Mouse (Mus musculus): ENCODE data around the gene Aqp9. TPM values are rescaled to one million over a fixed set of nuclear protein-coding genes. Genes with fewer than 3 reads are reported as not detected.

Gene Aqp9
- polyA plus RNA-seq, 1 experiment from 2014 or later: 0.21 TPM

DNA sequence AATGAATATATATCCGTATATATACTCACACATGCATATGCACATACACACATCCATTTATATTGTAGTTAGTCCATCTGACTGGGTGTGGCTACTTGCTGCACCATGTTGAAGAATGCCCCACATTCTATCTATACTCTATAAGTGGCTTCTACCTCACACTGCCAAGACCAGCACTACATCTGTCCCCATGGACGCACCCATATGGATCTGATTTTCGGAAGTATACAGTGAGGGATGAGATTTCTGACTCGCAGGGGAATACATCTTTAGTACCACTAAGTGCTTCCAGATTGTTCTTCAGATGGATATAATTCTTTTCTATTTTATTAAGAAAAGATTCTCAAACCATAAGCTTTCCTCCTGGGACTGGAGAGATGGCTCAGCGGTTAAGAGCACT lies 65.0 kb downstream of the Aqp9 start:
- no peak for TF ChIP-seq CTCF (IDR thresholded peaks at IDR 0.05; ENCODE audit: low read depth)
- whole genome bisulfite sequencing: 91% methylated on average over 5 of the region's 5 CpGs
- no peak overlapping the region for H3K4me3 ChIP-seq (ENCODE audit: low read depth, low read length)
- H3K4me2 ChIP-seq (replicated peaks; ENCODE audit: low read depth): no peak overlapping the region
- H3K9ac ChIP-seq (ENCODE audit: low read depth, low read length): no peak overlapping the region
- H3K27ac ChIP-seq (ENCODE audit: low read depth, low read length): no peak overlapping the region
- ATAC-seq: no peak
- no peaks in the 10 kb centered on the region for H3K36me3 ChIP-seq (ENCODE audit: control insufficient read depth, insufficient read depth)
- no peaks in the 10 kb centered on the region for H3K27me3 ChIP-seq (replicated peaks; ENCODE audit: control insufficient read depth, insufficient read depth, low read length)
- H3K4me1 ChIP-seq (replicated peaks; ENCODE audit: control insufficient read depth, insufficient read depth, low read length): no peaks in the 10 kb centered on the region
- H3K9me3 ChIP-seq (ENCODE audit: control insufficient read depth): no peaks in the 10 kb centered on the region

DNA sequence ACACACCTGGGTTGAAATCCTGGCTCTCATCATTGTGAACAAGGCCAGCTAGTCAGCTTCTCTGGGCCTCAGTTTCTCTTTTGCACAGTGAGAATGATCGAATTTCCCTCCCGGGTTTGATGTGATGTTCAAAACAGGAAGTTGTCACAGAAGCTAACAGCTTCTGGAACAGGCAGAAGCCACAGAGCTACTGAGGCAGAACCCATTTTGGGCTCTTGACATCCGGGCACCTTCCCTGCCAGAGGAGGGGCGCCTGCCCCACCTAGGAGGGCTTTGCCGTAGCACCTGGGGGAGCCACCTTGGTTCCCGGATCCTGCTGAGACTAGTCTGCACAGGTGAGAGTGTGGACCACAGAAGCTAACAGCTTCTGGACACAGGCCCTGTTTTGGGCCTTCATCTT lies 74.4 kb downstream of the Aqp9 start:
- no peak overlapping the region for H3K4me3 ChIP-seq (ENCODE audit: low read depth, low read length)
- no peaks in the 10 kb centered on the region for H3K4me1 ChIP-seq (replicated peaks; ENCODE audit: control insufficient read depth, insufficient read depth, low read length)
- H3K36me3 ChIP-seq (ENCODE audit: control insufficient read depth, insufficient read depth): no peaks in the 10 kb centered on the region
- TF ChIP-seq CTCF (IDR thresholded peaks at IDR 0.05; ENCODE audit: low read depth): no peak
- no peaks in the 10 kb centered on the region for H3K9me3 ChIP-seq (ENCODE audit: control insufficient read depth)
- H3K9ac ChIP-seq (ENCODE audit: low read depth, low read length): no peak overlapping the region
- H3K27ac ChIP-seq (ENCODE audit: low read depth, low read length): no peak overlapping the region
- no peaks in the 10 kb centered on the region for H3K27me3 ChIP-seq (replicated peaks; ENCODE audit: control insufficient read depth, insufficient read depth, low read length)
- WGBS: 85% methylated on average over 6 of the region's 6 CpGs
- ATAC-seq: no peak
- H3K4me2 ChIP-seq (replicated peaks; ENCODE audit: low read depth): no peak overlapping the region

DNA sequence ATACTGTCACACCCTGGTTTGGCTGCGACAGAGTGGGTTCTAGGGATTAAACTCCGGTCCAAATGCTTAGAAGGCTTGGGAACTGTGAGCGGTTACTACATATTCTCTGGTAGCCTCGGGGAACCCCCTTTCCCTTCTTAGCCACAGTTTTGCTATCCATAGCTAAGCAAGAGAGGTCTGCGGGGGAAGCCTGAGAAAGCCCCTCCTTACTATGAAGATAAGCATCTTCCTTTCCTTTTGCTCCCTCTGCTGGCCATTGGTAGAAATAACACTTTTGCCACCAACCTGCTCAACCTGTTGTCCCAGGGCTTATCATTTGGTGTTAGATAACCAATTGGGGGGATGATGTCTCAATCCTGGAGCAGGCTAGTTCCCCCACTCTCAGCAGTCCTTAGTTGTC lies 76.4 kb downstream of the Aqp9 start:
- no peaks in the 10 kb centered on the region for H3K27me3 ChIP-seq (replicated peaks; ENCODE audit: control insufficient read depth, insufficient read depth, low read length)
- no peak overlapping the region for H3K4me2 ChIP-seq (replicated peaks; ENCODE audit: low read depth)
- H3K4me1 ChIP-seq (replicated peaks; ENCODE audit: control insufficient read depth, insufficient read depth, low read length): no peaks in the 10 kb centered on the region
- no peak overlapping the region for H3K4me3 ChIP-seq (ENCODE audit: low read depth, low read length)
- TF ChIP-seq CTCF (IDR thresholded peaks at IDR 0.05; ENCODE audit: low read depth): peak; percentile 80
- 65% methylated on average over 5 of the region's 5 CpGs for WGBS
- H3K27ac ChIP-seq (ENCODE audit: low read depth, low read length): no peak overlapping the region
- no peak overlapping the region for H3K9ac ChIP-seq (ENCODE audit: low read depth, low read length)
- H3K9me3 ChIP-seq (ENCODE audit: control insufficient read depth): no peaks in the 10 kb centered on the region
- no peak for ATAC-seq
- H3K36me3 ChIP-seq (ENCODE audit: control insufficient read depth, insufficient read depth): no peaks in the 10 kb centered on the region

DNA sequence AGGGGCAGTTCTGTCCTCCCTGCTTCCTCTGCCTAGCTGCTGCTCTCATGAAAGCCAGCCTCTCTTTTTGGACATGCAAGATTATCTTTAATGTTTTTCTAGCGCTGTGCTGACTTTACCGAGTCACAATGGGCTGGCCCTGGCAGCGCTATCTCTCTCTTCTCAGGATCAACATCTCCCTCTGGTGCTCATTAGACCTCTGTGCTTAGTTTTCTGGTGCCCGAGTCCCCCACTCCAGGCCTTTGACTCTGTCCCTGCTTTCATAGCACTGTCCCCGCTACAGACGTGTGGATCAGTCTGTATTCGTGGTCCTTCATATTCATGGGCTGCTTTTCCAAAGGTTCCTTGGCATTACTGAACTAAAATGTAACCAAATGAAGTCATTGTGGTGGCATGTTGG lies 89.3 kb downstream of the Aqp9 start:
- peak; percentile 50 for TF ChIP-seq CTCF (IDR thresholded peaks at IDR 0.05; ENCODE audit: low read depth)
- Histone ChIP-seq H3K4me2 (replicated peaks; ENCODE audit: low read depth) (no peak overlapping the region), H3K4me3 (ENCODE audit: low read depth, low read length) (no peak overlapping the region), H3K9ac (ENCODE audit: low read depth, low read length) (no peak overlapping the region), H3K36me3 (ENCODE audit: control insufficient read depth, insufficient read depth) (no peaks in the 10 kb centered on the region), H3K27ac (ENCODE audit: low read depth, low read length) (no peak overlapping the region), H3K9me3 (ENCODE audit: control insufficient read depth) (no peaks in the 10 kb centered on the region), H3K27me3 (replicated peaks; ENCODE audit: control insufficient read depth, insufficient read depth, low read length) (no peaks in the 10 kb centered on the region), H3K4me1 (replicated peaks; ENCODE audit: control insufficient read depth, insufficient read depth, low read length) (no peaks in the 10 kb centered on the region)
- no peak for ATAC-seq
- WGBS: 35% methylated on average over 7 of the region's 7 CpGs

DNA sequence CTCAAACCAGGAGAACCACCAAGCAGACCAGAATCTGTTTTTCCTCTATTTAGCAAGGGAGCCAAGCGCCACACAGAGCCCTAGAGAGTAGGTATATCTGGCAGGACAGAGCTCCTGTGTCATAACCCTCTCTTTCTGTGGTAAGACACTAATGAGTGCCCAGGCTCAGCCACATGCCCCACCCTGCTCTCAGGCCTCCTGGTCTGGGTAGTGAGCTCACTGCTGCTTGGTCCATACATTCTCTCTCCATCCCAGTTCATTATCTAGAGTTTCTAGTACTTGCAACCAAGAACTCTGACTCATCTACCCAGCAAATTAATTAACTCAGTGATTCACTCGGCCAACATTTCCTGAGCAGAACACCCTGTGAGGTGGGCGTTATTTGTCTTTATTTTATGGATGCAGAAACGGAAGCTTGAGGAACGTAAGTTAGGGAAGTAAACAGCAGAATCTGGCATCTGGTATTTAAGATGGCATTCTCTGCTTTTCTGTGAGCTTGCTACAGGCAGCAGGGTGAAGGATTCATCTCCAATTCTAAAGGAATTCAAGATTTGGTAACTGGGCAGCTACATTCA lies 91.1 kb downstream of the Aqp9 start:
- no peak for TF ChIP-seq CTCF (IDR thresholded peaks at IDR 0.05; ENCODE audit: low read depth)
- WGBS: 75% methylated on average over 5 of the region's 5 CpGs
- no peaks in the 10 kb centered on the region for H3K27me3 ChIP-seq (replicated peaks; ENCODE audit: control insufficient read depth, insufficient read depth, low read length)
- H3K36me3 ChIP-seq (ENCODE audit: control insufficient read depth, insufficient read depth): no peaks in the 10 kb centered on the region
- no peaks in the 10 kb centered on the region for H3K4me1 ChIP-seq (replicated peaks; ENCODE audit: control insufficient read depth, insufficient read depth, low read length)
- ATAC-seq: no peak
- no peak overlapping the region for H3K4me2 ChIP-seq (replicated peaks; ENCODE audit: low read depth)
- H3K27ac ChIP-seq (ENCODE audit: low read depth, low read length): no peak overlapping the region
- H3K9ac ChIP-seq (ENCODE audit: low read depth, low read length): no peak overlapping the region
- H3K4me3 ChIP-seq (ENCODE audit: low read depth, low read length): no peak overlapping the region
- no peaks in the 10 kb centered on the region for H3K9me3 ChIP-seq (ENCODE audit: control insufficient read depth)

GRCm38 (mm10) chr9:71076201-71076648 lies 92.3 kb downstream of the Aqp9 start:
- H3K4me3 ChIP-seq (ENCODE audit: low read depth, low read length): no peak overlapping the region
- H3K4me2 ChIP-seq (replicated peaks; ENCODE audit: low read depth): no peak overlapping the region
- TF ChIP-seq CTCF (IDR thresholded peaks at IDR 0.05; ENCODE audit: low read depth): no peak
- WGBS: 81% methylated on average over 12 of the region's 12 CpGs
- no peaks in the 10 kb centered on the region for H3K4me1 ChIP-seq (replicated peaks; ENCODE audit: control insufficient read depth, insufficient read depth, low read length)
- no peaks in the 10 kb centered on the region for H3K27me3 ChIP-seq (replicated peaks; ENCODE audit: control insufficient read depth, insufficient read depth, low read length)
- no peak for ATAC-seq
- no peaks in the 10 kb centered on the region for H3K36me3 ChIP-seq (ENCODE audit: control insufficient read depth, insufficient read depth)
- H3K27ac ChIP-seq (ENCODE audit: low read depth, low read length): no peak overlapping the region
- H3K9me3 ChIP-seq (ENCODE audit: control insufficient read depth): no peaks in the 10 kb centered on the region
- no peak overlapping the region for H3K9ac ChIP-seq (ENCODE audit: low read depth, low read length)

DNA sequence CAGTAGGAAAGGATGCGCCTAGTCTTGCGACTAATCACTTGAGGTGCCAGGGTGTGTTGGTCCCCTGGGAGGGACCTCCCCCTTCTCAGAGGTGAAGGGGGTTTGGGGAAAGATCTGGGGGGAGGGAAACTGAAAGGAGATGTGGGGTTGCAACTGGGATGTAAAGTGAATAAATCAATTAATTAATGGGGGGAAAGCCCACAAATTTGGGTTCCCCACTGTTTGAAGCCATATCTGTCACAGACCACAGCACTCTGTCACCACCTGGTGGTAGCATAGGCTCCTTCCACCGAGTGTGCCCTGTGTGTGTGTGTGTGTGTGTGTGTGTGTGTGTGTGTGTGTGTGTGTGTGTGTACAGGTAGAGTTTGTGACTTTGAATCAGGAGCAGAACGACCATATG lies 94.7 kb downstream of the Aqp9 start:
- no peaks in the 10 kb centered on the region for H3K4me1 ChIP-seq (replicated peaks; ENCODE audit: control insufficient read depth, insufficient read depth, low read length)
- ATAC-seq: no peak

More for the DNA sequence above, 94.7 kb downstream of the Aqp9 start:
- H3K27ac ChIP-seq (ENCODE audit: low read depth, low read length): no peak overlapping the region
- no peaks in the 10 kb centered on the region for H3K27me3 ChIP-seq (replicated peaks; ENCODE audit: control insufficient read depth, insufficient read depth, low read length)
- no peak overlapping the region for H3K4me3 ChIP-seq (ENCODE audit: low read depth, low read length)
- peak; percentile 89 for TF ChIP-seq CTCF (IDR thresholded peaks at IDR 0.05; ENCODE audit: low read depth)
- WGBS: 60% methylated on average over 4 of the region's 4 CpGs
- no peak overlapping the region for H3K4me2 ChIP-seq (replicated peaks; ENCODE audit: low read depth)
- no peaks in the 10 kb centered on the region for H3K9me3 ChIP-seq (ENCODE audit: control insufficient read depth)
- H3K9ac ChIP-seq (ENCODE audit: low read depth, low read length): no peak overlapping the region
- no peaks in the 10 kb centered on the region for H3K36me3 ChIP-seq (ENCODE audit: control insufficient read depth, insufficient read depth)
